Comparison of ENCODE assay signal across 7 mouse cellular contexts in the genomic region with DNA sequence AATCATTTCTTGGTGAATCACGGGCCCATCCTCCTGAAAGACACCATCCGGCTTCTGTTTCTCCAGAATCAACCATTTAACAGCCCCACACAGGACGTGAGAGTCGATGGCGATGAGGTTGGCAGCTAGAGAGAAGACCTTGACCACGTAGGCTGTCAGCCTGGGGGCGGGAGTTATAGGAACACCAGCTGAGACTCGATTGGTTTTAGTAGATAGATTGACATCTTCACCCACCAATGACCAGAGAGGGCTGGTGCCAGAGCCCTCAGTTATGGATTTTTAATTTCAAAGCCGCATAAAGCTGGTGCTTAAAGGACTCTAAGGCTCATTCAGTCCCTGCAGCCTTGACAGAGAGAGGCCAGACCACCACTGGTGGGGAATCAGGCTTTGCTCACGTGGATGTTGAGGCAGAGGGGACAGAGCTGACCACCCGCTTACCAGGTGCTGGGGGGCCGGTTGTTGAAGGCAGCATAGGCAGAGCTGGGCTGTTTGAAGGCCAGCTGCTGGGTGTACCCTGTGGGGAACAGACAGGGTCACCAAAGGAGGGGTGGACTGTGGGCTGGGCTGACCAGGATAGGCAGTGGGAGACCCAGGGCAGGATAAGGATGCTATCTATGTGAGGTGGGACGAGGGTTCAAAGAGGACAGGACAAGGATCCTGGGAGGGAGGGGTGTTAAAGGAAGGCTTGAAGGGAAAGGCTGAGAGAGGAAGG. TPM values are rescaled to one million over a fixed set of nuclear protein-coding genes. Genes with fewer than 3 reads are reported as not detected.
DNase-seq lines count a peak whose midpoint lies in the region; ATAC-seq and TF ChIP-seq lines count a peak whose summit lies in the region.

No protein-coding gene starts in this region.

- TF ChIP-seq POLR2A in heart, adult 2 months (IDR thresholded peaks at IDR 0.05; ENCODE audit: insufficient read depth, low read depth, low read length) = no peak

- H3K4me2 ChIP-seq in lung, embryonic 16.5 days (ENCODE audit: low read depth, low read length) = no peak overlapping the region
- no peak overlapping the region for H3K4me2 ChIP-seq in intestine, postnatal 0 days (replicated peaks; ENCODE audit: low read depth)
- H3K4me2 ChIP-seq in stomach, embryonic 15.5 days = no peak overlapping the region

- H3K4me3 ChIP-seq in lung, embryonic 16.5 days (ENCODE audit: low read length) = no peak overlapping the region
- H3K4me3 ChIP-seq in intestine, postnatal 0 days (ENCODE audit: low read depth, low read length) = no peak overlapping the region
- no peak overlapping the region for H3K4me3 ChIP-seq in stomach, embryonic 15.5 days (replicated peaks)
- H3K4me3 ChIP-seq in heart, adult 2 months = no peak overlapping the region

- no peak for TF ChIP-seq CTCF in intestine, postnatal 0 days (IDR thresholded peaks at IDR 0.05; ENCODE audit: low read depth)
- no peak for TF ChIP-seq CTCF in heart, adult 2 months (IDR thresholded peaks at IDR 0.05)

- H3K9me3 ChIP-seq in lung, embryonic 16.5 days (ENCODE audit: control insufficient read depth, low read length) = no peaks in the 10 kb centered on the region
- no peaks in the 10 kb centered on the region for H3K9me3 ChIP-seq in intestine, postnatal 0 days (ENCODE audit: control insufficient read depth)
- H3K9me3 ChIP-seq in stomach, embryonic 15.5 days = no peaks in the 10 kb centered on the region

- ATAC-seq in lung, embryonic 16.5 days (ENCODE audit: low read depth) = peak; percentile 19; the same call in 1 of the 2 replicates
- peak; percentile 21; the same call in 1 of the 2 replicates for ATAC-seq in intestine, postnatal 0 days
- ATAC-seq in stomach, embryonic 15.5 days (ENCODE audit: insufficient read depth, low FRiP score, low read depth) = peak; percentile 49; the same call in 1 of the 2 replicates

- H3K79me2 ChIP-seq in heart, adult 2 months (replicated peaks; ENCODE audit: control insufficient read depth, insufficient read depth, low read length) = no peaks in the 10 kb centered on the region

- intact Hi-C loops in heart, adult 2 months (cut with DNase I) = no loop called here

- no peak overlapping the region for H3K27ac ChIP-seq in lung, embryonic 16.5 days (ENCODE audit: low read length)
- no peak overlapping the region for H3K27ac ChIP-seq in intestine, postnatal 0 days (ENCODE audit: low read depth, low read length)
- H3K27ac ChIP-seq in stomach, embryonic 15.5 days = no peak overlapping the region
- H3K27ac ChIP-seq in heart, adult 2 months = no peak overlapping the region

- 38% methylated on average over 13 of the region's 13 CpGs for WGBS in lung, embryonic 16.5 days
- 39% methylated on average over 13 of the region's 13 CpGs for WGBS in intestine, postnatal 0 days
- WGBS in stomach, embryonic 15.5 days = 42% methylated on average over 13 of the region's 13 CpGs
- 36% methylated on average over 13 of the region's 13 CpGs for WGBS in heart, adult 2 months

- H3K9ac ChIP-seq in lung, embryonic 16.5 days (ENCODE audit: low read length) = no peak overlapping the region
- no peak overlapping the region for H3K9ac ChIP-seq in intestine, postnatal 0 days (ENCODE audit: low read depth, low read length)
- H3K9ac ChIP-seq in stomach, embryonic 15.5 days = no peak overlapping the region
- H3K9ac ChIP-seq in heart, adult 2 months (ENCODE audit: low read depth, low read length) = no peak overlapping the region

- H3K27me3 ChIP-seq in lung, embryonic 16.5 days (ENCODE audit: control insufficient read depth, insufficient read depth, low read depth, low read length) = no peaks in the 10 kb centered on the region
- H3K27me3 ChIP-seq in intestine, postnatal 0 days (replicated peaks; ENCODE audit: control insufficient read depth, insufficient read depth, low read length) = no peaks in the 10 kb centered on the region
- H3K27me3 ChIP-seq in stomach, embryonic 15.5 days (replicated peaks) = no peaks in the 10 kb centered on the region
- H3K27me3 ChIP-seq in heart, adult 2 months (ENCODE audit: control insufficient read depth, insufficient read depth, low read length) = no peaks in the 10 kb centered on the region

- no peaks in the 10 kb centered on the region for H3K36me3 ChIP-seq in lung, embryonic 16.5 days (ENCODE audit: control insufficient read depth, insufficient read depth, low read length)
- no peaks in the 10 kb centered on the region for H3K36me3 ChIP-seq in intestine, postnatal 0 days (ENCODE audit: control insufficient read depth, insufficient read depth)
- no peaks in the 10 kb centered on the region for H3K36me3 ChIP-seq in stomach, embryonic 15.5 days
- H3K36me3 ChIP-seq in heart, adult 2 months (ENCODE audit: control insufficient read depth, insufficient read depth, low read length) = no peaks in the 10 kb centered on the region

- H3K4me1 ChIP-seq in lung, embryonic 16.5 days (replicated peaks; ENCODE audit: control insufficient read depth, insufficient read depth, low read length) = no peaks in the 10 kb centered on the region
- no peaks in the 10 kb centered on the region for H3K4me1 ChIP-seq in intestine, postnatal 0 days (replicated peaks; ENCODE audit: control insufficient read depth, insufficient read depth, low read length)
- H3K4me1 ChIP-seq in stomach, embryonic 15.5 days = no peaks in the 10 kb centered on the region
- H3K4me1 ChIP-seq in heart, adult 2 months (ENCODE audit: control insufficient read depth, insufficient read depth, low read length) = no peaks in the 10 kb centered on the region

- no peak for TF ChIP-seq EP300 in heart, adult 2 months (IDR thresholded peaks at IDR 0.05; ENCODE audit: insufficient read depth, low read depth, low read length)

- no peak for DNase-seq in lung, postnatal 25 days (ENCODE audit: low spot score)
- DNase-seq in embryo, embryonic 10 days (ENCODE audit: low spot score) = peak; percentile 61
- DNase-seq in heart, adult 2 months = no peak
- no peak for DNase-seq in yolk sac, embryonic 10.5 days (ENCODE audit: low spot score)

RNA-seq across cellular contexts. Expression of a gene that starts 13.1 kb away (rescaled TPM):
- polyA plus RNA-seq in lung, embryonic 16.5 days (2015; fragmentation: Nextera tagmentation; extraction: Ambion mirVana) = 3.2 and 8.4 TPM in 2 replicates
- 19.5 TPM in 2 replicates for polyA plus RNA-seq in intestine, postnatal 0 days (2015; fragmentation: Nextera tagmentation; extraction: Ambion mirVana)
- 9.5 and 20.2 TPM in 2 replicates for polyA plus RNA-seq in stomach, embryonic 15.5 days (2015; fragmentation: Nextera tagmentation; extraction: Ambion mirVana)
- 10 to 100 TPM; 91.5 to 91.6 TPM for total RNA-seq in heart, adult 2 months (2021)
- 119 and 160 TPM in 2 replicates for polyA plus RNA-seq in heart, adult 2 months (2012; rRNA removed)

RNA-seq across cellular contexts. Expression of a gene that starts 20.9 kb away (rescaled TPM):
- 0.26 and 0.29 TPM in 2 replicates for polyA plus RNA-seq in lung, embryonic 16.5 days (2015; fragmentation: Nextera tagmentation; extraction: Ambion mirVana)
- polyA plus RNA-seq in intestine, postnatal 0 days (2015; fragmentation: Nextera tagmentation; extraction: Ambion mirVana) = 0.10 and 0.12 TPM in 2 replicates
- polyA plus RNA-seq in stomach, embryonic 15.5 days (2015; fragmentation: Nextera tagmentation; extraction: Ambion mirVana) = 0.23 and 0.32 TPM in 2 replicates
- under 1 TPM; 0.11 to 0.13 TPM for total RNA-seq in heart, adult 2 months (2021)
- 0.18 TPM in 2 replicates for polyA plus RNA-seq in heart, adult 2 months (2012; rRNA removed)

RNA-seq across cellular contexts. Expression of a gene that starts 33.4 kb away (rescaled TPM):
- 41.0 and 44.2 TPM in 2 replicates for polyA plus RNA-seq in lung, embryonic 16.5 days (2015; fragmentation: Nextera tagmentation; extraction: Ambion mirVana)
- 14.7 and 16.2 TPM in 2 replicates for polyA plus RNA-seq in intestine, postnatal 0 days (2015; fragmentation: Nextera tagmentation; extraction: Ambion mirVana)
- 41.4 and 44.3 TPM in 2 replicates for polyA plus RNA-seq in stomach, embryonic 15.5 days (2015; fragmentation: Nextera tagmentation; extraction: Ambion mirVana)
- 10 to 100 TPM; 27.8 to 32.7 TPM for total RNA-seq in heart, adult 2 months (2021)
- polyA plus RNA-seq in heart, adult 2 months (2012; rRNA removed) = 37.9 and 48.3 TPM in 2 replicates

RNA-seq across cellular contexts. Expression of a gene that starts 34.4 kb away (rescaled TPM):
- 53.1 and 54.1 TPM in 2 replicates for polyA plus RNA-seq in lung, embryonic 16.5 days (2015; fragmentation: Nextera tagmentation; extraction: Ambion mirVana)
- polyA plus RNA-seq in intestine, postnatal 0 days (2015; fragmentation: Nextera tagmentation; extraction: Ambion mirVana) = 26.3 and 31.6 TPM in 2 replicates
- 43.1 and 43.7 TPM in 2 replicates for polyA plus RNA-seq in stomach, embryonic 15.5 days (2015; fragmentation: Nextera tagmentation; extraction: Ambion mirVana)
- 100 to 1,000 TPM; 107 to 128 TPM for total RNA-seq in heart, adult 2 months (2021)
- polyA plus RNA-seq in heart, adult 2 months (2012; rRNA removed) = 69.0 and 83.2 TPM in 2 replicates
